Mouse (Mus musculus) testis, adult 2 months (tissue): ENCODE measurements at regions not wholly inside any gene's neighbourhood (a gene's known extent, or its start where the extent isn't known, plus 50 kb on each side); places are given as distances from the start of the nearest gene placed in this dataset.

ENCODE experiments used
- H3K27ac ChIP-seq: fragments of 200-500 bp; 2 replicates; pipeline ENCODE4 v1.5.1; 2012; ENCODE audit warnings: low read depth, low read length; ENCODE audit not compliant: control insufficient read depth, insufficient read depth
- H3K27me3 ChIP-seq: fragments of 200-500 bp; 2 replicates; pipeline ENCODE4 v1.6.1; 2012; ENCODE audit warnings: mild to moderate bottlenecking, low read length, moderate library complexity; ENCODE audit not compliant: control insufficient read depth, insufficient read depth
- H3K36me3 ChIP-seq: fragments of 200-500 bp; 2 replicates; pipeline ENCODE4 v1.6.1; 2012; ENCODE audit warnings: mild to moderate bottlenecking, low read length; ENCODE audit not compliant: control insufficient read depth, insufficient read depth
- H3K4me1 ChIP-seq: fragments of 200-500 bp; 2 replicates; pipeline ENCODE4 v1.6.1; 2012; ENCODE audit warnings: low read length; ENCODE audit not compliant: control insufficient read depth, insufficient read depth
- H3K4me3 ChIP-seq: fragments of 200-500 bp; 2 replicates; pipeline ENCODE4 v1.5.1; 2012; ENCODE audit warnings: low read depth, mild to moderate bottlenecking, low read length, moderate library complexity, mixed read lengths; ENCODE audit not compliant: control insufficient read depth
- CTCF ChIP-seq: fragments of 200-500 bp; IDR thresholded peaks from 2 replicates; pipeline ENCODE4 v1.5.1; 2012; ENCODE audit warnings: low read depth, mild to moderate bottlenecking, inconsistent platforms, low read length, moderate library complexity; ENCODE audit not compliant: control insufficient read depth, insufficient read depth, insufficient replicate concordance
- POLR2A ChIP-seq: fragments of 200-500 bp; IDR thresholded peaks from 2 replicates; pipeline ENCODE4 v1.6.1; 2012; ENCODE audit warnings: low read depth, mild to moderate bottlenecking, inconsistent platforms, low read length, moderate library complexity; ENCODE audit not compliant: control insufficient read depth

GRCm38 (mm10) chr9:67699846-67700579 is 59.2 kb upstream of the C2cd4b start:
- Histone ChIP-seq H3K4me1 (peaks cover 4% of the 10 kb centered on the region), H3K27me3 (no peaks in the 10 kb centered on the region), H3K36me3 (no peaks in the 10 kb centered on the region; the same call in 1 of the 2 replicates), H3K27ac (peak overlapping the region; percentile 50), H3K4me3 (peak overlapping the region; percentile 58)
- TF ChIP-seq CTCF (no peak), POLR2A (no peak)

GRCm38 (mm10) chr9:67708246-67708960 is 50.8 kb upstream of the C2cd4b start:
- Histone ChIP-seq H3K27ac (peak overlapping the region; percentile 14; the same call in 1 of the 2 replicates), H3K27me3 (no peaks in the 10 kb centered on the region), H3K36me3 (peaks cover 3% of the 10 kb centered on the region), H3K4me3 (no peak overlapping the region), H3K4me1 (peaks cover 5% of the 10 kb centered on the region)
- no peak for TF ChIP-seq CTCF
- peak; percentile 4; the same call in 1 of the 2 replicates for TF ChIP-seq POLR2A
